Mouse (Mus musculus) megakaryocyte, embryonic 14.5 days (primary cell): Measurements from ENCODE around the gene Anxa5.

ENCODE experiments used
- FLI1 ChIP-seq: IDR thresholded peaks from 2 replicates; pipeline ENCODE4 v1.6.1; 2012; ENCODE audit warnings: low read length, inconsistent platforms, mixed read lengths
- GATA1 ChIP-seq: IDR thresholded peaks from 3 replicates; pipeline ENCODE4 v1.6.1; 2012; ENCODE audit warnings: mixed read lengths, low read length, inconsistent platforms, borderline replicate concordance

- no peak for TF ChIP-seq GATA1
- no peak for TF ChIP-seq FLI1
Observed at GRCm38 (mm10) chr3:36473222-36473621, 2.5 kb downstream of the Anxa5 start.
